Mouse (Mus musculus) ES-Bruce4 (cell line): ENCODE measurements around the gene Ppox.

Experiments
- CTCF ChIP-seq: IDR thresholded peaks from one replicate; pipeline ENCODE4 v1.8.1; 2011; ENCODE audit warnings: low read depth, low read length
- EP300 ChIP-seq: IDR thresholded peaks from 2 replicates; pipeline ENCODE4 v1.6.1; 2011; ENCODE audit warnings: low read depth, low read length; ENCODE audit not compliant: insufficient read depth
- POLR2A ChIP-seq: IDR thresholded peaks from one replicate; pipeline ENCODE4 v1.8.1; 2011; ENCODE audit warnings: low read length; ENCODE audit not compliant: insufficient read depth

GRCm38 (mm10) chr1:171320151-171320550, 39.2 kb upstream of the Ppox start:
- TF ChIP-seq POLR2A, result no peak
- TF ChIP-seq CTCF, result no peak
- no peak for TF ChIP-seq EP300
